Mouse (Mus musculus): ENCODE results near the gene Creb5. TPM values are rescaled to one million over a fixed set of nuclear protein-coding genes. Genes with fewer than 3 reads are reported as not detected.

Creb5 gene
- polyA plus RNA-seq, 1 experiment from 2014 or later = 10.0 TPM

DNA sequence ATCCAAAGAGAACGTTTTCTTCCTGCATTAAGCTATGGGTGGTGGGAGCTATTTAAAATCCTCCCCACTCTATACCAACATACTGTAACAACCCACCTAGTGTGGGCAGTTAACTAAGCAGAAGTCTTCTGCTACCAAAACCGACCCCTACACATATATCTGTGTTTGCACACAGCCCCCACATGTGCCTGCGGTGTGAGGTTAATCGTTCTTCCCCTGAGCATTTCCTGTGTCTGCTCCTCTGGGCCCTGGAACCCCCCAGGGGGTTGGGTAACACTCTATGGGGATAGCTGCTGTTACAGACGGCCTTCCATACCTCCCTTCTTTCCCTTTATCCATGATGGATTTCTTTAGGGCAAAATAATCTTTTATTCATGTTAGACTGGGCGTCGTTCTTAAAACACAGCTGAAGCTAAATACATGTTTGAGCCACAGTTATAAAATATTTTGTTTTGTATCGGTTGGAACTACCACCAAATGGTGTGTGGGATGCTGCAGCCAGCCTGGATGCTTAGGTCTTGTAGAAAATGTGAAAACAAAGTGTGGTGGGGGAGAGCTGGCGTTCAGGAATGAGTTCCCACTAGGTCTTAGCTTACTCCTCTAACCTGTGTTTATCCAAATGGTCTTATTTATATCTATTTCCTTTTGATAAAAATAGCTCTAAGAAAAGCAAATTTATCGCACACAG lies 297.8 kb downstream of the Creb5 start:
- no peak for ATAC-seq (ENCODE audit: insufficient read depth, low FRiP score)
- Histone ChIP-seq H3K27me3 (ENCODE audit: control insufficient read depth, insufficient read depth, low read length) (no peaks in the 10 kb centered on the region), H3K27ac (ENCODE audit: low read length) (no peak overlapping the region), H3K9me3 (replicated peaks; ENCODE audit: control insufficient read depth, low read length) (no peaks in the 10 kb centered on the region), H3K9ac (ENCODE audit: low read length) (no peak overlapping the region), H3K36me3 (ENCODE audit: control insufficient read depth, insufficient read depth, low read length) (no peaks in the 10 kb centered on the region), H3K4me3 (replicated peaks; ENCODE audit: low read length) (no peak overlapping the region), H3K4me1 (ENCODE audit: control insufficient read depth, insufficient read depth, low read length) (peaks cover 6% of the 10 kb centered on the region; the same call in 1 of the 2 replicates), H3K4me2 (ENCODE audit: low read depth, low read length) (no peak overlapping the region)
- 42% methylated on average over 10 of the region's 10 CpGs for WGBS

DNA sequence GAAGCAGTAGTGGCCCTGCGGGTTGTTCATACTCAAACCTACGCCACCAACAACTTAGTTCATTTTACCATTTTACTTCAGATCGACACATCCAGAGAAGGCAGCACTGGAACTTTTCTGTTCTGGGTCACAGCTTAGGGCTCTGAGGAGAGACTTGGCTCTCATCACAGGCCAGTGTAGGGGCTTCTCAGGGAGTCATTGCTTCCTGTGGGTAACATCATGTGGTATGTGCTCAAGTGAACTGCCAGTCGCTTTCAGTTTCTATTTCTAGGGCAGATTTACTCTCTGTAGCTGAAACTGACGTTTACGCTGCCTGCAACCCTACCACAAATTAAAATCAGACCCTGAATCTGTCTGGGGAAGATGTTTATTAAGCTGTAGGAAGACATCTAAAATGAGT lies 302.7 kb downstream of the Creb5 start:
- no peak overlapping the region for H3K4me3 ChIP-seq (replicated peaks; ENCODE audit: low read length)
- no peak overlapping the region for H3K9ac ChIP-seq (ENCODE audit: low read length)
- no peaks in the 10 kb centered on the region for H3K27me3 ChIP-seq (ENCODE audit: control insufficient read depth, insufficient read depth, low read length)
- H3K4me2 ChIP-seq (ENCODE audit: low read depth, low read length) = no peak overlapping the region
- no peak overlapping the region for H3K27ac ChIP-seq (ENCODE audit: low read length)
- no peaks in the 10 kb centered on the region for H3K9me3 ChIP-seq (replicated peaks; ENCODE audit: control insufficient read depth, low read length)
- ATAC-seq (ENCODE audit: insufficient read depth, low FRiP score) = no peak
- 82% methylated on average over 6 of the region's 6 CpGs for WGBS
- no peaks in the 10 kb centered on the region for H3K36me3 ChIP-seq (ENCODE audit: control insufficient read depth, insufficient read depth, low read length)
- H3K4me1 ChIP-seq (ENCODE audit: control insufficient read depth, insufficient read depth, low read length) = peaks cover 5% of the 10 kb centered on the region; the same call in 1 of the 2 replicates

DNA sequence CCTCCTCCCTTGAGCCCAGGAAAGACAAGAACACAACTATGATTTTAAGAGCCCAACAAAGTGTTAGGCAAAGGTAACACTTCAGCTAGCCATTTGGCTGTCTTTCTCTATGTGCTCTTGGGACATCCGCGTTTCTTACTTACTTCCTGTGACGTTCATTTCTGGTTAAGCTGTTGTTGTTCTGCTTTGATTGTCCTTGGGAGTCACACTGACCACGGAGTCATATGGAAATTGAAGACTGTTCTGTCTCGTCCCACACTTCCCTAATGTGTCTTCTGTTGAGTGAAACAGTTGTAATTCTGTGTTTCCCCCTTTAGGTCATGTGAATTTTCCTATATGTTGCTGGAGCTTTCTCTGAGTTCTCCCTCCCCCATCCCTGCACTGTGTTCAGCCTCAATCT lies 305.2 kb downstream of the Creb5 start:
- 84% methylated on average over 5 of the region's 5 CpGs for WGBS

DNA sequence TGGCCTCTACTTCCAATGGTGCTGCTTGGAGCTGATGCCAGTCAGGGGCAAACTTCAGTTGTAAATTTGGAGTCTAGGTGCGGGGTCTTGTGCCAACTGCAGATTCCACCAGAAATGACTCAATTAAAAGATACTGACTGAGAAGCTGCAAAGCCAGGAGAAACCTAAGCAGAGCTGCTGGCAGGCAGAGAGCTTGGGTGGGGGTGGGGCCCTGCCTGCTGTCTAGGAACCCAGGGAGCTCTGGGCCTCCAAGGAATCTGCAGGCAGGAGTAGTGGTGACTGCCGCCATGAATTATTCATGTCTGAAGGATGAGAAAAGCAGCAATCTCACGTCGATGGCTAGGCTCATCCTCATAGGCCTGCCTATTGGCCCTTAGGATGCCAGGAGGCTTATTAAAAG lies 306.5 kb downstream of the Creb5 start:
- H3K36me3 ChIP-seq (ENCODE audit: control insufficient read depth, insufficient read depth, low read length) = no peaks in the 10 kb centered on the region
- no peak overlapping the region for H3K9ac ChIP-seq (ENCODE audit: low read length)
- H3K27ac ChIP-seq (ENCODE audit: low read length) = no peak overlapping the region
- no peak for ATAC-seq (ENCODE audit: insufficient read depth, low FRiP score)
- H3K9me3 ChIP-seq (replicated peaks; ENCODE audit: control insufficient read depth, low read length) = no peaks in the 10 kb centered on the region
- no peak overlapping the region for H3K4me2 ChIP-seq (ENCODE audit: low read depth, low read length)
- 48% methylated on average over 4 of the region's 4 CpGs for WGBS
- no peaks in the 10 kb centered on the region for H3K27me3 ChIP-seq (ENCODE audit: control insufficient read depth, insufficient read depth, low read length)
- no peak overlapping the region for H3K4me3 ChIP-seq (replicated peaks; ENCODE audit: low read length)
- no peaks in the 10 kb centered on the region for H3K4me1 ChIP-seq (ENCODE audit: control insufficient read depth, insufficient read depth, low read length)

More for the DNA sequence above, 305.2 kb downstream of the Creb5 start:
- H3K4me2 ChIP-seq (ENCODE audit: low read depth, low read length) = no peak overlapping the region
- H3K9ac ChIP-seq (ENCODE audit: low read length) = no peak overlapping the region
- ATAC-seq (ENCODE audit: insufficient read depth, low FRiP score) = no peak
- H3K27me3 ChIP-seq (ENCODE audit: control insufficient read depth, insufficient read depth, low read length) = no peaks in the 10 kb centered on the region
- no peaks in the 10 kb centered on the region for H3K9me3 ChIP-seq (replicated peaks; ENCODE audit: control insufficient read depth, low read length)
- no peaks in the 10 kb centered on the region for H3K36me3 ChIP-seq (ENCODE audit: control insufficient read depth, insufficient read depth, low read length)
- H3K27ac ChIP-seq (ENCODE audit: low read length) = no peak overlapping the region
- no peak overlapping the region for H3K4me3 ChIP-seq (replicated peaks; ENCODE audit: low read length)
- no peaks in the 10 kb centered on the region for H3K4me1 ChIP-seq (ENCODE audit: control insufficient read depth, insufficient read depth, low read length)

DNA sequence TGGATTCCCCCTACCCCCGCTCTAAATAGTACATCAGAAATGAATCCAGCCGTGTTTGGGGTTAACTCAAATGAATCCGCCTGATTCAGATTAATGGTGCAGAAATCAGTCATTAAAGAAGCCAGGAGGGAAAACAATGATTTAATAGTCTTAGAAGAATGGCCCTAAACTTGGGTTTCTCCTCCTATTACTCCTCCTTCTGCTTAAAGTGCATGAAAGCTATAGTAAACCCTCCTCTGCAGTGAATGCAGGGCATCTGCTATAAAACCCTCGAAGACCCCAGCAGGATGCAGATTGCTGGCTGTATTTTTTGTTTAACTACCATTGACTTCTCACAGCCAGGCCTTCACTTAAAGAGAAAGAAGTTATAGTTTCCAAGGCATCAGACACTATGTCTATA lies 307.2 kb downstream of the Creb5 start:
- Histone ChIP-seq H3K4me2 (ENCODE audit: low read depth, low read length) (no peak overlapping the region), H3K27ac (ENCODE audit: low read length) (no peak overlapping the region), H3K4me1 (ENCODE audit: control insufficient read depth, insufficient read depth, low read length) (no peaks in the 10 kb centered on the region), H3K4me3 (replicated peaks; ENCODE audit: low read length) (no peak overlapping the region), H3K36me3 (ENCODE audit: control insufficient read depth, insufficient read depth, low read length) (no peaks in the 10 kb centered on the region), H3K9me3 (replicated peaks; ENCODE audit: control insufficient read depth, low read length) (no peaks in the 10 kb centered on the region), H3K9ac (ENCODE audit: low read length) (no peak overlapping the region), H3K27me3 (ENCODE audit: control insufficient read depth, insufficient read depth, low read length) (no peaks in the 10 kb centered on the region)
- WGBS = 82% methylated on average over 4 of the region's 4 CpGs
- no peak for ATAC-seq (ENCODE audit: insufficient read depth, low FRiP score)

DNA sequence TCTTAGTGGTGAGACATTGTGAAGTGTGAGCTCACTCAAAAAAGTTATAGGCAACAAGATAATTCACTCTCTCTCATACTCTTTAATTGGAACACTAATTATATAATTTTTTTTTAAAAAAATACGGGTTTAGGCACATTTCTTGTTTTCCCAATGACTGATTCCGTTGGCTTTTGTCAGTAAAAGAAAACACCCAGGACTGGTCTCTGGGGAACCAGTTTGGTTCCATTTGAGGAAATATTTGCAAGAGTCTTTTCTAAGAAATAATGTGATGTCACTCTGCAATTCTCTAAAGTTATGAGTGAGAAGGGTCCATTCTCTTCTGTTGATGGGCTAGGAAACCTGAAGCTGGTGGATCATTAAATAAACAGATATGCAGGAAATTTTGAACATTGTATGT lies 309.3 kb downstream of the Creb5 start:
- H3K4me1 ChIP-seq (ENCODE audit: control insufficient read depth, insufficient read depth, low read length) = no peaks in the 10 kb centered on the region
- H3K9ac ChIP-seq (ENCODE audit: low read length) = no peak overlapping the region
- H3K36me3 ChIP-seq (ENCODE audit: control insufficient read depth, insufficient read depth, low read length) = no peaks in the 10 kb centered on the region
- no peak overlapping the region for H3K4me3 ChIP-seq (replicated peaks; ENCODE audit: low read length)
- 70% methylated on average over 2 of the region's 2 CpGs for WGBS
- no peaks in the 10 kb centered on the region for H3K27me3 ChIP-seq (ENCODE audit: control insufficient read depth, insufficient read depth, low read length)
- H3K27ac ChIP-seq (ENCODE audit: low read length) = no peak overlapping the region
- no peak for ATAC-seq (ENCODE audit: insufficient read depth, low FRiP score)
- no peaks in the 10 kb centered on the region for H3K9me3 ChIP-seq (replicated peaks; ENCODE audit: control insufficient read depth, low read length)
- no peak overlapping the region for H3K4me2 ChIP-seq (ENCODE audit: low read depth, low read length)

DNA sequence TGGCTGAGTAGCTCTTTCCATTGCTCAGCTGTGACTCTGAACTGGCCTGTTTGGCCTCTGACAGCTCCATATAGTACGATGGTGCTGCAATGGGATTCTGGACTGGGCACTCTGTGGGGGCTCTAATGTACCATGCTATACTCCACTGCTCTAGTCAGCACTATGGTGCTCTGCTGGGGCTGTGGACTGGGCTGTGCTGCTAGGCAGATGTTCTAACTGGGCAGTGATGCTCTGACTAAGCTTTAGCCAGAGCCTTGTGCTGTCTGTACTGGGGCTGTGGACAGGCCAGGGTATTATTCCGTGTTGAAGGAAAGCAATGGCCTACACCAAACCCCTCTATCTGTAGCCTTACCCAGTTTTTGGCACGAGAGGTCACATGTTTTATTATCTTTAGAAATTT lies 316.0 kb downstream of the Creb5 start:
- no peaks in the 10 kb centered on the region for H3K9me3 ChIP-seq (replicated peaks; ENCODE audit: control insufficient read depth, low read length)

DNA sequence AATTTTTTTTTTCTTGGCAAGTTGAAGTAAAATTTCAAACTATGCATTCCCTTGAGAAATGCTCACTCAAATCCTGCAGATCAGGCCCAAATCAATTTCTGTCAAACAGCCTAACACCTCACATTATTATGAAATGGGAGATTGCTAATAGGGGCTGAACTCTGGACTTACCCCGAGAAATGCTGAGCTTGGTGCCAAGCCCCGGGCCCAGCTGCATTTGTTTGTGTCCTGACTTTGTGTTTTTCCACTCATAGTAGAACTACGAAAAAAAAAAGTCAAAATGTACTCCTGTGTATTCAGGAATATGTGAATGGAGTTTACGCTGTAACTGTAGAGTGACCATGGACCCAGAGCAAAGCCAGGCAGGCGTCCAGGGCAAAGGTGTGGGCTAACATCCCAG lies 316.6 kb downstream of the Creb5 start:
- Histone ChIP-seq H3K4me1 (ENCODE audit: control insufficient read depth, insufficient read depth, low read length) (no peaks in the 10 kb centered on the region), H3K9ac (ENCODE audit: low read length) (no peak overlapping the region), H3K27me3 (ENCODE audit: control insufficient read depth, insufficient read depth, low read length) (no peaks in the 10 kb centered on the region), H3K4me3 (replicated peaks; ENCODE audit: low read length) (no peak overlapping the region), H3K27ac (ENCODE audit: low read length) (no peak overlapping the region), H3K4me2 (ENCODE audit: low read depth, low read length) (no peak overlapping the region), H3K9me3 (replicated peaks; ENCODE audit: control insufficient read depth, low read length) (no peaks in the 10 kb centered on the region), H3K36me3 (ENCODE audit: control insufficient read depth, insufficient read depth, low read length) (no peaks in the 10 kb centered on the region)
- WGBS = 76% methylated on average over 5 of the region's 5 CpGs
- no peak for ATAC-seq (ENCODE audit: insufficient read depth, low FRiP score)

More for the DNA sequence above, 316.0 kb downstream of the Creb5 start:
- WGBS = 87% methylated on average over 3 of the region's 3 CpGs
- Histone ChIP-seq H3K9ac (ENCODE audit: low read length) (no peak overlapping the region), H3K4me1 (ENCODE audit: control insufficient read depth, insufficient read depth, low read length) (no peaks in the 10 kb centered on the region), H3K27ac (ENCODE audit: low read length) (no peak overlapping the region), H3K36me3 (ENCODE audit: control insufficient read depth, insufficient read depth, low read length) (no peaks in the 10 kb centered on the region), H3K27me3 (ENCODE audit: control insufficient read depth, insufficient read depth, low read length) (no peaks in the 10 kb centered on the region), H3K4me2 (ENCODE audit: low read depth, low read length) (no peak overlapping the region), H3K4me3 (replicated peaks; ENCODE audit: low read length) (no peak overlapping the region)
- ATAC-seq (ENCODE audit: insufficient read depth, low FRiP score) = no peak

DNA sequence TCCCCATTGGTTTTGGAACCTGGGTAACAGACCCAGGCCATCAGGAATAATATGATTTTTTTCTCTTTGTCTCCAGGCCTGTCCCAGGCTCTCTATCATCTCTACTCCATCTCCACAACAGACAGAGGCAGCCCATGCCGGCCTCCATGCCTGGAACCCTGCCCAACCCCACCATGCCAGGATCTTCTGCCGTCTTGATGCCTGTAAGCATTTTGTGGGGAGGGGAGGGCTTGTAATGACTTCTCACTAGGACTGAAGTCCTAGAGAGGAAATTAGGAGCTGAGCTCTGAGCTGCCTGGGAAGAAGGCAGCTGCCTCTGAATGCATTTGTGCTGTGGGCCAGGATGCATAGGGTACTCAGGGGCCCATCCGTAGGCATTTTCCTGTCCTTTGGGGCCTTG lies 317.3 kb downstream of the Creb5 start:
- no peaks in the 10 kb centered on the region for H3K4me1 ChIP-seq (ENCODE audit: control insufficient read depth, insufficient read depth, low read length)
- no peaks in the 10 kb centered on the region for H3K36me3 ChIP-seq (ENCODE audit: control insufficient read depth, insufficient read depth, low read length)
- H3K4me2 ChIP-seq (ENCODE audit: low read depth, low read length) = no peak overlapping the region
- WGBS = 68% methylated on average over 3 of the region's 3 CpGs
- H3K9ac ChIP-seq (ENCODE audit: low read length) = no peak overlapping the region
- no peak for ATAC-seq (ENCODE audit: insufficient read depth, low FRiP score)
- no peaks in the 10 kb centered on the region for H3K9me3 ChIP-seq (replicated peaks; ENCODE audit: control insufficient read depth, low read length)
- no peak overlapping the region for H3K4me3 ChIP-seq (replicated peaks; ENCODE audit: low read length)
- no peaks in the 10 kb centered on the region for H3K27me3 ChIP-seq (ENCODE audit: control insufficient read depth, insufficient read depth, low read length)
- no peak overlapping the region for H3K27ac ChIP-seq (ENCODE audit: low read length)
